Mouse (Mus musculus): ENCODE data around the gene Mxra7.
"Not testable (repeated sequence)": the region's sequence is repeated elsewhere in the genome, so short reads cannot be mapped to it uniquely, and the experiment has no call there.

Gene Mxra7

DNA sequence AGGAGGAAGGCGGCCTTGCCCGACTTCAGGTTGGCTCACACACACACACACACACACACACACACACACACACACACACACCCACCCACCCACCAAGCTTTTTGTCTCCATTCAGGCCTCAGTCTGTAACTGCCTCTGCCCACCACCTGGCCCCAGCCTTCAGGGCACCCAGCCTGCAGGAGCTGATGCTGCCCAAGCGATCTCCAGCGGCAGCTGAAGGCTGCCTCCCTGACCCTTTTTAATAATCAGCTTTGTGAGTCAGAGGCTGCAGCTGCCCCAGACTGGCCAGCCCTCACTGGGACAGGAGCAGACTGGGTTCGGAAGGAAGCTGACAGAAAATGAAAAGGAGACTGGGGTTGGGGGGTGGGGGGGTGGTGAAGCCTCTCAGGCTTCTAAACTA is 2.6 kb downstream of the Mxra7 start:
- TF ChIP-seq POU5F1 (IDR thresholded peaks at IDR 0.05; ENCODE audit: borderline replicate concordance, low read length) (no peak), NANOG (IDR thresholded peaks at IDR 0.05; ENCODE audit: borderline replicate concordance, low read length) (no peak), CTCF (conservative IDR thresholded peaks at IDR 0.05; ENCODE audit: low read length) (no peak)
- Histone ChIP-seq H3K4me3 (replicated peaks; ENCODE audit: low read length) (no peak overlapping the region), H3K27me3 (ENCODE audit: insufficient read depth, low read length) (peaks cover 26% of the 10 kb centered on the region), H3K4me1 (replicated peaks; ENCODE audit: low read depth, low read length) (peaks cover 51% of the 10 kb centered on the region), H3K9me3 (ENCODE audit: low read length) (no peaks in the 10 kb centered on the region), H3K36me3 (ENCODE audit: insufficient read depth, low read length) (no peaks in the 10 kb centered on the region)

DNA sequence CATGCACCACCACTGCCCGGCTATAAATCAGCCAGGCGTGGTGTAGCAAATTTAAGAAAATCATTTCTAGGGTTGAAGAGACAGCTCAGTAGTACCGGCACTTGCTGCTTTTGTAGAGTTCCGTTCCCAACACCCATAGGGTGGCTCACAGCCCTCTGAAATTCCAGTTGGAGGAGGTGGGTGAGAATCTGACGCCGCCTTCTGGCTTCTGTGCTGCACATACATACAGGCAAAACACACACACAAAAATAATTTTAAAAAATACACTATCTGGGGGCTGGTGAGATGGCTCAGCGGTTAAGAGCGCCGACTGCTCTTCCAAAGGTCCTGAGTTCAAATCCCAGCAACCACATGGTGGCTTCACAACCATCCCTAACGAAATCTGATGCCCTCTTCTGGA is 4.0 kb downstream of the Mxra7 start:
- peaks cover 26% of the 10 kb centered on the region for H3K27me3 ChIP-seq (ENCODE audit: insufficient read depth, low read length)
- H3K9me3 ChIP-seq (ENCODE audit: low read length); H3K4me3 ChIP-seq (replicated peaks; ENCODE audit: low read length); H3K36me3 ChIP-seq (ENCODE audit: insufficient read depth, low read length): not testable (repeated sequence)
- H3K4me1 ChIP-seq (replicated peaks; ENCODE audit: low read depth, low read length), result peaks cover 46% of the 10 kb centered on the region

GRCm38 (mm10) chr11:116823255-116823654 is 4.6 kb downstream of the Mxra7 start:
- Histone ChIP-seq H3K4me1 (replicated peaks; ENCODE audit: low read depth, low read length) (peaks cover 45% of the 10 kb centered on the region), H3K4me3 (replicated peaks; ENCODE audit: low read length) (no peak overlapping the region), H3K27me3 (ENCODE audit: insufficient read depth, low read length) (peaks cover 20% of the 10 kb centered on the region), H3K36me3 (ENCODE audit: insufficient read depth, low read length) (no peaks in the 10 kb centered on the region), H3K9me3 (ENCODE audit: low read length) (no peaks in the 10 kb centered on the region)
- TF ChIP-seq NANOG (IDR thresholded peaks at IDR 0.05; ENCODE audit: borderline replicate concordance, low read length) (no peak), POU5F1 (IDR thresholded peaks at IDR 0.05; ENCODE audit: borderline replicate concordance, low read length) (no peak), CTCF (conservative IDR thresholded peaks at IDR 0.05; ENCODE audit: low read length) (no peak)

DNA sequence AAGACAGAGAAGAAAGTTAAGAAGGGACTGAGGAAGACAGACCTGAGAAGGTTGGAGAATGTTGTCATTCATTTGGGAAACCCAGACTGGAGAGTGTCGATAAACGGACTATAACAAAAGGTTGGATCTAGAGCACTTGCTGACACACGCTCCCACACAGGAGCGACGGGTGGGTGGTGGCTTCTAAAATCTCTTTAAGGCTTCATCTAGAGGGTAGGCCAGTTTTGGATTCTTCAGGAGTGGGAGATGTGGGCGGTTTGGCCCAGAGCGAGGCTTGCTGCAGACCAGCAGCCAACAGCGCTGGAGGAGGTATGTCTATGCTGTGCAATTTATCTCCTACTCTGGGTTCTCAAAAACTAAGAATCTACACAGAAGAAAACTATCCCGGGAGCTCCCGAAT is 5.2 kb downstream of the Mxra7 start:
- Histone ChIP-seq H3K9me3 (ENCODE audit: low read length) (no peaks in the 10 kb centered on the region), H3K4me1 (replicated peaks; ENCODE audit: low read depth, low read length) (peaks cover 43% of the 10 kb centered on the region), H3K4me3 (replicated peaks; ENCODE audit: low read length) (no peak overlapping the region), H3K27me3 (ENCODE audit: insufficient read depth, low read length) (peaks cover 17% of the 10 kb centered on the region), H3K36me3 (ENCODE audit: insufficient read depth, low read length) (no peaks in the 10 kb centered on the region)
- TF ChIP-seq CTCF (conservative IDR thresholded peaks at IDR 0.05; ENCODE audit: low read length) (no peak), NANOG (IDR thresholded peaks at IDR 0.05; ENCODE audit: borderline replicate concordance, low read length) (no peak), POU5F1 (IDR thresholded peaks at IDR 0.05; ENCODE audit: borderline replicate concordance, low read length) (no peak)

DNA sequence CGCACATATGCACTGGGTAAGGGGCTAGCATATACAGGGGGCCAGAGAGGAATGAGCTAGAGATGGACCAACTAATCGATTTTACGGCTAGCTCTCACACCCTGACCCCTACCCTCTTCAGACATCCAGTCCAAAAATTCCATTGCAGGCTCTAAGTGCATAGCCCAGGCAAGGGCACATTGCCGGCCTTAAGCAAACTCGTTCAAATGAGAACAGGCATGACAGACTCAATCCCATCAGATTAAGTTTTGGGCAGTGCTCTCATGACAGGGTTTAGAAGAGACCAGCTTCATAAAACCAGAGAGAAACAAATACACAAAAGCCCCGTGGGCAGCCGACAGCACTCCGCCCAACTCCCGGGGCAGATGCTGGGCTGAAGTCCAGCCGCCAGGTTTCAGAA is 5.6 kb downstream of the Mxra7 start:
- Histone ChIP-seq H3K4me3 (replicated peaks; ENCODE audit: low read length) (no peak overlapping the region), H3K9me3 (ENCODE audit: low read length) (no peaks in the 10 kb centered on the region), H3K27me3 (ENCODE audit: insufficient read depth, low read length) (peaks cover 13% of the 10 kb centered on the region), H3K4me1 (replicated peaks; ENCODE audit: low read depth, low read length) (peaks cover 40% of the 10 kb centered on the region), H3K36me3 (ENCODE audit: insufficient read depth, low read length) (no peaks in the 10 kb centered on the region)
- TF ChIP-seq NANOG (IDR thresholded peaks at IDR 0.05; ENCODE audit: borderline replicate concordance, low read length) (no peak), CTCF (conservative IDR thresholded peaks at IDR 0.05; ENCODE audit: low read length) (no peak), POU5F1 (IDR thresholded peaks at IDR 0.05; ENCODE audit: borderline replicate concordance, low read length) (no peak)

- H3K36me3 ChIP-seq (ENCODE audit: insufficient read depth, low read length), result no peaks in the 10 kb centered on the region
- H3K4me1 ChIP-seq (replicated peaks; ENCODE audit: low read depth, low read length), result peaks cover 36% of the 10 kb centered on the region
- no peaks in the 10 kb centered on the region for H3K9me3 ChIP-seq (ENCODE audit: low read length)
- H3K4me3 ChIP-seq (replicated peaks; ENCODE audit: low read length), result no peak overlapping the region
- TF ChIP-seq NANOG (IDR thresholded peaks at IDR 0.05; ENCODE audit: borderline replicate concordance, low read length) (no peak), POU5F1 (IDR thresholded peaks at IDR 0.05; ENCODE audit: borderline replicate concordance, low read length) (no peak), CTCF (conservative IDR thresholded peaks at IDR 0.05; ENCODE audit: low read length) (no peak)
- peaks cover 4% of the 10 kb centered on the region for H3K27me3 ChIP-seq (ENCODE audit: insufficient read depth, low read length)
These were observed 6.5 kb downstream of the Mxra7 start for GRCm38 (mm10) chr11:116821057-116821940.

GRCm38 (mm10) chr11:116819932-116820593 is 7.8 kb downstream of the Mxra7 start:
- Histone ChIP-seq H3K4me3 (replicated peaks; ENCODE audit: low read length) (no peak overlapping the region), H3K9me3 (ENCODE audit: low read length) (no peaks in the 10 kb centered on the region), H3K27me3 (ENCODE audit: insufficient read depth, low read length) (peaks cover 3% of the 10 kb centered on the region; the same call in 1 of the 2 replicates), H3K36me3 (ENCODE audit: insufficient read depth, low read length) (no peaks in the 10 kb centered on the region), H3K4me1 (replicated peaks; ENCODE audit: low read depth, low read length) (peaks cover 34% of the 10 kb centered on the region)
- TF ChIP-seq NANOG (IDR thresholded peaks at IDR 0.05; ENCODE audit: borderline replicate concordance, low read length) (no peak), CTCF (conservative IDR thresholded peaks at IDR 0.05; ENCODE audit: low read length) (no peak), POU5F1 (IDR thresholded peaks at IDR 0.05; ENCODE audit: borderline replicate concordance, low read length) (no peak)

- no peak overlapping the region for H3K4me3 ChIP-seq (replicated peaks; ENCODE audit: low read length)
- TF ChIP-seq NANOG (IDR thresholded peaks at IDR 0.05; ENCODE audit: borderline replicate concordance, low read length), result no peak
- no peak for TF ChIP-seq CTCF (conservative IDR thresholded peaks at IDR 0.05; ENCODE audit: low read length)
- TF ChIP-seq POU5F1 (IDR thresholded peaks at IDR 0.05; ENCODE audit: borderline replicate concordance, low read length), result no peak
- H3K36me3 ChIP-seq (ENCODE audit: insufficient read depth, low read length), result no peaks in the 10 kb centered on the region
- peaks cover 45% of the 10 kb centered on the region for H3K4me1 ChIP-seq (replicated peaks; ENCODE audit: low read depth, low read length)
- H3K9me3 ChIP-seq (ENCODE audit: low read length), result no peaks in the 10 kb centered on the region
- H3K27me3 ChIP-seq (ENCODE audit: insufficient read depth, low read length), result peaks cover 5% of the 10 kb centered on the region; the same call in 1 of the 2 replicates
These were observed 9.1 kb downstream of the Mxra7 start for GRCm38 (mm10) chr11:116818722-116819121.
